ENCODE assay signal across 17 mouse cellular contexts in genomic region chr12:110040682-110041081, GRCm38 (mm10).
DNase-seq lines count a peak whose midpoint lies in the region; ATAC-seq and TF ChIP-seq lines count a peak whose summit lies in the region.
"Had no signal": no experiment of that assay in that cellular context is flagged by ENCODE, and none has a peak within 500 bp of the region (broad histone marks: within the 10 kb centered on the region; RNA-seq: fewer than 3 reads in every experiment).

No protein-coding gene starts in this region.

- no peaks in the 10 kb centered on the region for H3K27me3 ChIP-seq in kidney, postnatal 0 days (ENCODE audit: insufficient read depth, low read length)
- H3K27me3 ChIP-seq in hindbrain, embryonic 16.5 days (replicated peaks; ENCODE audit: control insufficient read depth, insufficient read depth, low read length): no peaks in the 10 kb centered on the region
- H3K27me3 ChIP-seq: liver, embryonic 12.5 days had no signal

- H3K27ac ChIP-seq in kidney, postnatal 0 days: no peak overlapping the region
- no peak overlapping the region for H3K27ac ChIP-seq in hindbrain, embryonic 16.5 days (ENCODE audit: low read depth, low read length)
- H3K27ac ChIP-seq: embryonic facial prominence, embryonic 10.5 days; heart, embryonic 13.5 days; limb, embryonic 10.5 days; liver, embryonic 12.5 days; neural tube, embryonic 13.5 days had no signal

- no peaks in the 10 kb centered on the region for H3K4me1 ChIP-seq in kidney, postnatal 0 days (replicated peaks; ENCODE audit: insufficient read depth, low read length)
- no peaks in the 10 kb centered on the region for H3K4me1 ChIP-seq in hindbrain, embryonic 16.5 days (ENCODE audit: control insufficient read depth, insufficient read depth, low read depth, low read length)
- H3K4me1 ChIP-seq: liver, embryonic 12.5 days; neural tube, embryonic 13.5 days had no signal

- no peak overlapping the region for H3K9ac ChIP-seq in kidney, postnatal 0 days (ENCODE audit: low read depth, low read length)
- H3K9ac ChIP-seq in hindbrain, embryonic 16.5 days (ENCODE audit: low read depth, low read length): no peak overlapping the region
- H3K9ac ChIP-seq: heart, embryonic 13.5 days; liver, embryonic 12.5 days; neural tube, embryonic 13.5 days had no signal

- H3K9me3 ChIP-seq in kidney, postnatal 0 days (replicated peaks; ENCODE audit: low read length): no peaks in the 10 kb centered on the region
- H3K9me3 ChIP-seq in hindbrain, embryonic 16.5 days (ENCODE audit: control insufficient read depth, low read length): no peaks in the 10 kb centered on the region
- H3K9me3 ChIP-seq: embryonic facial prominence, embryonic 10.5 days; heart, embryonic 13.5 days; limb, embryonic 10.5 days; liver, embryonic 12.5 days; neural tube, embryonic 13.5 days had no signal

- H3K4me3 ChIP-seq in kidney, postnatal 0 days (replicated peaks; ENCODE audit: low read depth, low read length): no peak overlapping the region
- no peak overlapping the region for H3K4me3 ChIP-seq in hindbrain, embryonic 16.5 days (ENCODE audit: low read length)
- H3K4me3 ChIP-seq: embryonic facial prominence, embryonic 10.5 days; heart, embryonic 13.5 days; limb, embryonic 10.5 days; liver, embryonic 12.5 days; neural tube, embryonic 13.5 days had no signal

- WGBS in kidney, postnatal 0 days: 33% methylated on average over 15 of the region's 15 CpGs
- WGBS in hindbrain, embryonic 16.5 days: 64% methylated on average over 15 of the region's 15 CpGs

- no peak overlapping the region for H3K4me2 ChIP-seq in kidney, postnatal 0 days (ENCODE audit: low read length)
- H3K4me2 ChIP-seq in hindbrain, embryonic 16.5 days (ENCODE audit: low read length): no peak overlapping the region
- H3K4me2 ChIP-seq: heart, embryonic 13.5 days; liver, embryonic 12.5 days; neural tube, embryonic 13.5 days had no signal

- H3K36me3 ChIP-seq in kidney, postnatal 0 days (ENCODE audit: insufficient read depth, low read length): no peaks in the 10 kb centered on the region
- H3K36me3 ChIP-seq in hindbrain, embryonic 16.5 days (ENCODE audit: control insufficient read depth, insufficient read depth, low read length): no peaks in the 10 kb centered on the region
- H3K36me3 ChIP-seq: embryonic facial prominence, embryonic 10.5 days; heart, embryonic 13.5 days; limb, embryonic 10.5 days; liver, embryonic 12.5 days; neural tube, embryonic 13.5 days had no signal

- no peak for ATAC-seq in kidney, postnatal 0 days (replicated peaks; ENCODE audit: low FRiP score, low read depth)
- no peak for ATAC-seq in hindbrain, embryonic 16.5 days
- ATAC-seq: inflammation-experienced regulatory T-cells, adult 6 months; liver, embryonic 12.5 days had no signal

- TF ChIP-seq CTCF in kidney, postnatal 0 days (IDR thresholded peaks at IDR 0.05; ENCODE audit: low read depth): no peak

- intact Hi-C loops in left cerebral cortex, postnatal 36 days (cut with DNase I): loop anchor here (10.0 kb wide), 1 partner anchor 66 kb away; no protein-coding TSS in a partner anchor

- peak; percentile 28 for DNase-seq in kidney, postnatal 0 days (ENCODE audit: low spot score)
- no peak for DNase-seq in kidney, adult 8-10 months
- DNase-seq in ZHBTc4 (ENCODE audit: low read depth, low spot score): peak; percentile 29
- peak; percentile 82 for DNase-seq in layer of hippocampus, adult 9-11 months
- DNase-seq in left cerebral cortex, postnatal 36 days (ENCODE audit: low spot score in 2 of 2): peak; percentile 47 to 67
- no peak for DNase-seq in urinary bladder, postnatal 36 days (ENCODE audit: low spot score in 2 of 2)
- DNase-seq in cerebellum, postnatal 14 days: no peak
- DNase-seq: adrenal gland, postnatal 25 days; cerebellum, postnatal 25 days; thymus, postnatal 4 days had no signal

Comparison
In these comparisons a context has a peak if more than half of its experiments do, and no peak if none do; other contexts are left out.
1. DNase-seq: peak in kidney, postnatal 0 days (single experiment), ZHBTc4 (single experiment), layer of hippocampus, adult 9-11 months (single experiment) and left cerebral cortex, postnatal 36 days (2 of 2); none in kidney, adult 8-10 months (0 of 2), urinary bladder, postnatal 36 days (0 of 2) and cerebellum, postnatal 14 days (0 of 2).